Mouse (Mus musculus): Measurements from ENCODE around the gene Sertad1. TPM values are rescaled to one million over a fixed set of nuclear protein-coding genes. Genes with fewer than 3 reads are reported as not detected.

Gene Sertad1
- polyA plus RNA-seq, 1 experiment from 2014 or later: 18.5 TPM

- ATAC-seq (no peak), DNase-seq (no peak)
- Histone ChIP-seq H3K27ac (ENCODE audit: low read depth) (no peak overlapping the region), H3K9ac (replicated peaks) (no peak overlapping the region), H3K4me3 (ENCODE audit: low read depth, low read length) (no peak overlapping the region), H3K9me3 (ENCODE audit: low read length) (no peaks in the 10 kb centered on the region), H3K27me3 (ENCODE audit: insufficient read depth, low read length) (no peaks in the 10 kb centered on the region), H3K4me1 (ENCODE audit: insufficient read depth) (peaks cover 56% of the 10 kb centered on the region), H3K4me2 (ENCODE audit: low read depth, low read length) (no peak overlapping the region), H3K36me3 (replicated peaks; ENCODE audit: insufficient read depth, low read length) (peaks cover 33% of the 10 kb centered on the region)
- TF ChIP-seq EP300 (IDR thresholded peaks at IDR 0.05; ENCODE audit: low read depth) (no peak), CTCF (IDR thresholded peaks at IDR 0.05; ENCODE audit: low read depth) (no peak)
- WGBS (ENCODE audit: insufficient replicate concordance): 82% methylated on average over 8 of the region's 8 CpGs
Observed at GRCm38 (mm10) chr7:27537998-27538397, 51.3 kb downstream of the Sertad1 start.

GRCm38 (mm10) chr7:27538797-27539196, 52.1 kb downstream of the Sertad1 start:
- no peak for ATAC-seq
- H3K27me3 ChIP-seq (ENCODE audit: insufficient read depth, low read length): no peaks in the 10 kb centered on the region
- no peak overlapping the region for H3K9ac ChIP-seq (replicated peaks)
- no peak overlapping the region for H3K27ac ChIP-seq (ENCODE audit: low read depth)
- H3K9me3 ChIP-seq (ENCODE audit: low read length): no peaks in the 10 kb centered on the region
- H3K4me2 ChIP-seq (ENCODE audit: low read depth, low read length): peak overlapping the region; percentile 22; the same call in 1 of the 2 replicates
- H3K4me3 ChIP-seq (ENCODE audit: low read depth, low read length): no peak overlapping the region
- 58% methylated on average over 2 of the region's 2 CpGs for WGBS (ENCODE audit: insufficient replicate concordance)
- TF ChIP-seq EP300 (IDR thresholded peaks at IDR 0.05; ENCODE audit: low read depth) (no peak), CTCF (IDR thresholded peaks at IDR 0.05; ENCODE audit: low read depth) (no peak)
- H3K36me3 ChIP-seq (replicated peaks; ENCODE audit: insufficient read depth, low read length): peaks cover 28% of the 10 kb centered on the region
- no peak for DNase-seq
- peaks cover 58% of the 10 kb centered on the region for H3K4me1 ChIP-seq (ENCODE audit: insufficient read depth)

Other genes with a start within 250 kb of the Sertad1 start
- gene Numbl, start 228.5 kb upstream of the Sertad1 start, polyA plus RNA-seq (2015; fragmentation: Nextera tagmentation; extraction: Ambion mirVana): 1.1 and 1.2 TPM in 2 replicates
- gene Ltbp4, start 149.2 kb upstream of the Sertad1 start, polyA plus RNA-seq (2015; fragmentation: Nextera tagmentation; extraction: Ambion mirVana): 7.2 and 9.2 TPM in 2 replicates
- gene Shkbp1, start 130.9 kb upstream of the Sertad1 start, polyA plus RNA-seq (2015; fragmentation: Nextera tagmentation; extraction: Ambion mirVana): 9.5 and 10.9 TPM in 2 replicates
- 1.1 TPM in 1 of 2 replicates, not detected in the other for gene Gm20479, start 129.5 kb upstream of the Sertad1 start, polyA plus RNA-seq (2015; fragmentation: Nextera tagmentation; extraction: Ambion mirVana)
- 0.02 and 0.18 TPM in 2 replicates for gene Sptbn4, start 39.2 kb upstream of the Sertad1 start, polyA plus RNA-seq (2015; fragmentation: Nextera tagmentation; extraction: Ambion mirVana)
- gene Blvrb, start 38.9 kb upstream of the Sertad1 start, polyA plus RNA-seq (2015; fragmentation: Nextera tagmentation; extraction: Ambion mirVana): 372 and 407 TPM in 2 replicates
- 16.2 and 17.0 TPM in 2 replicates for gene Sertad3, start 13.1 kb upstream of the Sertad1 start, polyA plus RNA-seq (2015; fragmentation: Nextera tagmentation; extraction: Ambion mirVana)
- 0.25 and 0.28 TPM in 2 replicates for gene Prx, start 12.4 kb downstream of the Sertad1 start, polyA plus RNA-seq (2015; fragmentation: Nextera tagmentation; extraction: Ambion mirVana)
- gene Hipk4, start 36.4 kb downstream of the Sertad1 start, polyA plus RNA-seq (2015; fragmentation: Nextera tagmentation; extraction: Ambion mirVana): 0.04 TPM in 1 of 2 replicates, not detected in the other
- gene Pld3, start 66.3 kb downstream of the Sertad1 start, polyA plus RNA-seq (2015; fragmentation: Nextera tagmentation; extraction: Ambion mirVana): 46.5 and 49.3 TPM in 2 replicates
- 8.6 and 9.0 TPM in 2 replicates for gene 2310022A10Rik, start 66.3 kb downstream of the Sertad1 start, polyA plus RNA-seq (2015; fragmentation: Nextera tagmentation; extraction: Ambion mirVana)
- gene Akt2, start 104.6 kb downstream of the Sertad1 start, polyA plus RNA-seq (2015; fragmentation: Nextera tagmentation; extraction: Ambion mirVana): 24.0 and 25.5 TPM in 2 replicates
- not detected in 2 replicates for gene Ttc9b, start 167.0 kb downstream of the Sertad1 start, polyA plus RNA-seq (2015; fragmentation: Nextera tagmentation; extraction: Ambion mirVana)
- 1.7 and 2.2 TPM in 2 replicates for gene Map3k10, start 187.7 kb downstream of the Sertad1 start, polyA plus RNA-seq (2015; fragmentation: Nextera tagmentation; extraction: Ambion mirVana)
- 0.46 and 0.78 TPM in 2 replicates for gene Zfp607b, start 202.4 kb downstream of the Sertad1 start, polyA plus RNA-seq (2015; fragmentation: Nextera tagmentation; extraction: Ambion mirVana)
- gene Zfp60, start 244.5 kb downstream of the Sertad1 start, polyA plus RNA-seq (2015; fragmentation: Nextera tagmentation; extraction: Ambion mirVana): 3.2 and 3.9 TPM in 2 replicates

All from liver, postnatal 0 days (tissue).